Mouse (Mus musculus) adrenal gland, postnatal 0 days (tissue): Measurements from ENCODE around the gene Tnks1bp1. TPM values are rescaled to one million over a fixed set of nuclear protein-coding genes. Genes with fewer than 3 reads are reported as not detected.

Experiments used
- polyA plus RNA-seq: library from polyadenylated mRNA; unstranded; fragments of >200 nt; fragmentation: Nextera tagmentation; extraction: Ambion mirVana; gene quantifications from 2 replicates; pipeline ENCODE4 v1.2.1, GENCODE M21; 2015

Tnks1bp1 gene
- 20.9 and 23.5 TPM in 2 replicates for polyA plus RNA-seq

GRCm38 (mm10) chr2:85047596-85048167 is at the start of gene Tnks1bp1:
Tnks1bp1 (plus strand) TSS chr2:85048022.

DNA sequence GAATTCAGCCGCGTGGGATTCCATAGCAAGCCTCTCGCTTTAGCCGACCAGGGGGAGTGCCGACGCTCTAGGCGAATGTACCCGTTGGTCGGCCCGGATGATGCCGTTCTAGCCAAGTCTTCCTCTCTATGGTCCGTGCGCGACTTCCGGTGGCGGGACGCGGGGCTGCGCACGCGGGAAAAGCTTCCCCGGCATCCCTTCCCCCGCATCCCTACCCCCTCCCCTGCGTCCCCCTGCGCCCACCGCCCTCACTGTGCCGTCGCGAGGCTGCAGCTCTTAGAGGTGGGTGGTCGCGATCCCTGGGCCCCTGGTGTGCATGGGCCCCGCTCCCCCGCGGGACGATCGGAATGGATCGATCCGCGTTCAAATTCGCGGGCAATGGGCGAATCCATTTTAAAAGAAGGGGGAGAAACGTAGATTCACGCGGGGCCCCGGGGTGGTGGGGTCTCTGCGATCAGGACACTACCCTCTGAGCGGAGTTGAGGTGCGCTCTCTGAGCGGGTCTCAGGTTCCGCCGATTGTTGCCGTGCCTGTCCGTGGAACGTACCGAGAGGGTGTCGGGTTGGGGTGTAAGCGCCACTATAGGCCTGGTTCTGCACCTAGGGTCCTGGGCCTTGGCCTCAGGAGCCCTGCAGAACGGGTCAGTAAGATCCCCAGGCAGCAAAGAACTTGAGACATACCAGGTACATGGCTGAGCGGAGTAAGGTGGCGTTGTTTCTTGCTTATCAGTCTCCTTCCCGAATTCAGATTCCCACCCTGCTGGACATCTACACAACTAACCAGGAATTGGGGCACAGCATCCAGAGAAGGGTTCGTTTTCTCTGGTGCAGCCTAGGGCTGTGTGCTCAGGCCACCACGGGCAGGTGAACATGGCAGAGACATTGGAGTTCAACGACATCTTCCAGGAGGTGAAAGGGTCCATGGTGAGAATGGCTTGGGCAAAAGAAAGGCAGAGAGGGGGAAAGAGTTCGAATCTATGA is 10.5 kb upstream of the Tnks1bp1 start, which contains the start of the genes Ssrp1 and P2rx3:
Ssrp1 (plus strand) TSS at position 188 of the 980 bp plus-strand sequence.
P2rx3 (minus strand) TSS at position 416 of the 980 bp plus-strand sequence.

Other genes starting within 250 kb of the Tnks1bp1 start
- 87.6 and 101 TPM in 2 replicates for gene Ube2l6, start 249.2 kb upstream of the Tnks1bp1 start, polyA plus RNA-seq
- 0.95 TPM in 1 of 2 replicates, not detected in the other for gene Smtnl1, start 225.4 kb upstream of the Tnks1bp1 start, polyA plus RNA-seq
- gene Timm10, start 221.0 kb upstream of the Tnks1bp1 start, polyA plus RNA-seq: 55.4 and 80.7 TPM in 2 replicates
- 9.4 and 10.7 TPM in 2 replicates for gene Slc43a1, start 209.2 kb upstream of the Tnks1bp1 start, polyA plus RNA-seq
- gene Rtn4rl2, start 161.3 kb upstream of the Tnks1bp1 start, polyA plus RNA-seq: 1.1 and 1.3 TPM in 2 replicates
- gene Slc43a3, start 111.4 kb upstream of the Tnks1bp1 start, polyA plus RNA-seq: 60.8 and 62.7 TPM in 2 replicates
- gene Prg2, start 67.6 kb upstream of the Tnks1bp1 start, polyA plus RNA-seq: 1.3 and 1.7 TPM in 2 replicates
- not detected in 2 replicates for gene Prg3, start 59.8 kb upstream of the Tnks1bp1 start, polyA plus RNA-seq
- gene Ssrp1, start 10.8 kb upstream of the Tnks1bp1 start, polyA plus RNA-seq: 81.0 and 119 TPM in 2 replicates
- gene P2rx3, start 10.6 kb upstream of the Tnks1bp1 start, polyA plus RNA-seq: 0.63 and 0.68 TPM in 2 replicates
- 15.5 and 30.7 TPM in 2 replicates for gene Aplnr, start 88.2 kb downstream of the Tnks1bp1 start, polyA plus RNA-seq
- gene Lrrc55, start 149.2 kb downstream of the Tnks1bp1 start, polyA plus RNA-seq: 1.9 and 2.1 TPM in 2 replicates